Mouse (Mus musculus) thymus, postnatal 25 days (tissue): Measurements from ENCODE around the gene Ppt1.
A peak's percentile ranks its signal among the peaks of the same experiment; 100 is the strongest.

Experiments used
- DNase-seq: peaks from one replicate; pipeline ENCODE4 v3.0.0; 2022

The Ppt1 gene

DNA sequence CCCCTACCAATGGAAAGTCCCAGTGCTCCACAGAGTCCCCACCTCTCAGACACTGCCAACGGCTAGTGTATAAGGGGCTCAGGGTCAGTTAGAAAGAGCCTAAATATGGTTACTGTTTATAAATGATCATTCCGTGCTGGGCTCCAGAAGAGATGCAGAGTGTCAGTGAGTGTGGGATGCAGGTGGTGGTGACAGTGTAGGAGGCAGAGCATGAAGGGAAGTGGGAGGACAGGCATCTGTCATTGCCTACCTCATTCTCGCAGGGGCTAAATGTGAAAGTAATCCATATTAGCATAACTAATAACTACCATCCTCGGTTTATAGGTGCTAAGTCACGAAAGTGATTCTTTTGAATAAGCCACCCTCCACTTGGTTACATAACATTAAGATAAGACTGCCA lies 34.7 kb downstream of the Ppt1 start:
- DNase-seq = no peak

DNA sequence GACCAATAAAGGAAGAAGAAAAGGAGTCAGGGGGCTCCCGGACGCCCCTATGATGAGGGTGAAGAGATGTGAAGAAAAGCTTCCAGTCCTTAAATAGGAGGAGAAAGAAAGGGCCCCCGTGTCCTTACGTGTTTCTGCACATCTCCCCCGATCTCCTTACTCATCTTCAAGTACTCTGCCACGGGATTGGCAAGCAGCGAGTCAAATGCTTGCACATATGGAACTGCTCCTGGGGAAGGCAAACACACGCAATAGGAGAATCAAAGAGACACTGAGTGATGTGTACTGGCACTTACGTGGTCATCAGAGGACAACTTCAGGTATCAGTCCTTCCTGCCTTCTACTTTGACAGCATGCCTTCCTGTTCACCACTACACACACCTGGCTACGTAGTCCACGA lies 35.2 kb downstream of the Ppt1 start:
- no peak for DNase-seq

- no peak for DNase-seq
These were observed 35.9 kb downstream of the Ppt1 start for GRCm38 (mm10) chr4:122871989-122872388.

DNA sequence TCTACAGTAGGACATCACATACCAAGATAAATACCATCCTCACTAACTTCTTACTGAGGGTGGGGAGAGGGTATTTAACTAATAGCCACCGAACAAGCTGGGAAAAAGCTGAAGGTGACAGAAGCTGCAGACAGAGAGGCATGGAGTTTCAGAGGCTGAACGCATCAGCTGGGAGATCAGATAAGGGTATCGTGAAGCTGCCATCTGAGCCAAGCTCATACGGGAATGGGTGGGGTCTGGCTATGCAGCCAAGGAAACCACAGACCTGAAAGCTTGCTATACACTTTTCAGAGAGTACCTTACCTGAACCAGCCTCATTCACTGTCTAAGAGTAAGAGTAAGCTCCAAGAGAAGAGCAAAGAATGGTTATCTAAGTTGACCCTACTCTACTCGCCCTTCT lies 37.0 kb downstream of the Ppt1 start:
- DNase-seq = peak; percentile 48

GRCm38 (mm10) chr4:122873512-122873911 lies 37.5 kb downstream of the Ppt1 start:
- DNase-seq = no peak

DNA sequence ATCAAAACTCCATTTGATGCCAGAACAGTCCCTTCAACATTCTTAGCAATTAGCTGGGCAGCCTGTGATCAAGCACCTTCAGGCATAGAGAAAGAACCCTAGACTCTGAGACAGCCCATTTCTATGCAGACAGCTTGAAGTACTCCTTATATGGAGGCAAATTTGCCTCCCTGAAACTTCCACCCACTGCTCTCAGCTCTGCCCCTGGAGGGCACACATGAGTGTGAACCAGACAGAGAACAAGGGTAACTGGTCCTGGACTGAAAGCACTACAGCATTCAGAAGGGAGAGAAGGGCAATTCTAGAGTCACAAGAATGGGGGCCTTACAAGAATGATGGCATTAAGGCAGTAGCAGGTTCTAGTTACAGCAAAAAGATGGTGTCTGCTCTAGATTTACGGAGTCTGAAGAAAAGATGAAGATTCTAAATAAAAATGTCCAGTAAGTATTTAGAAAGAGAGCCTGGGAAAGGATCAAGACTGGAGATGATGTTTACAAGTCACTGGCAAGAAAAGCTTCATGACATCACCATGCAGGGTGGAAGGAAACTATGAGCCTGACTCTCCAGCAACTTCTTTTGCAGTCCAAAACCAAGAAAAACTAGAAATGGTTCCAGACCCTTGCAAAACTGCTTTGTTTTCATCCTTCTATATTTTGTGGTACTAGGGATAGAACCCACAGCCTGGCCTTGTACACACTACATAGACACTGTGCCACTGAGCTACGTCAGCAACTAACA lies 42.5 kb downstream of the Ppt1 start:
- peak; percentile 37 for DNase-seq

- DNase-seq = no peak
These were observed 46.5 kb downstream of the Ppt1 start for GRCm38 (mm10) chr4:122882544-122882943.

DNA sequence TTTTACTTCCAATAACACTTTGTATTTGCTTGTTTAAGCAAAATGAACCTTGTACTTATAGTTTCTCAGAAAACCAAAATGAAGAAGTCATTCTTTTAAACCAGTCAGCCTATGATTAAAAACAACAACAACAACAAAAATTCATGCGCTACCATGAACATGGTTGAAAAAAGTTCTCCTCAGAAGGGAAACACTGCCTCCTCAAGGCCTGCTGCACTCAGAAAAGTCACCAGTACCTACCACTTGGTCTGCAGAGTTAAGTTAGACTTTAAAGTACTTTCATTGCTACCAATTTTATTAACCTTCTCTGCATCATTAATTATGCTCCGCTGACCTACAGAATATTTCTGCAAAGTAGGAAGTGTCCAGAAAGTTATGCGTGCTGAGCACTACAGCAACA lies 47.3 kb downstream of the Ppt1 start:
- no peak for DNase-seq

- no peak for DNase-seq
These were observed 48.0 kb downstream of the Ppt1 start for GRCm38 (mm10) chr4:122884051-122884450.

GRCm38 (mm10) chr4:122884481-122885340 lies 48.7 kb downstream of the Ppt1 start:
- DNase-seq = peak; percentile 33

- peak; percentile 95 for DNase-seq
These were observed 49.9 kb downstream of the Ppt1 start, which contains the start of gene Cap1 for GRCm38 (mm10) chr4:122885768-122886578. Gene Cap1 (minus strand): TSS chr4:122886056.

DNA sequence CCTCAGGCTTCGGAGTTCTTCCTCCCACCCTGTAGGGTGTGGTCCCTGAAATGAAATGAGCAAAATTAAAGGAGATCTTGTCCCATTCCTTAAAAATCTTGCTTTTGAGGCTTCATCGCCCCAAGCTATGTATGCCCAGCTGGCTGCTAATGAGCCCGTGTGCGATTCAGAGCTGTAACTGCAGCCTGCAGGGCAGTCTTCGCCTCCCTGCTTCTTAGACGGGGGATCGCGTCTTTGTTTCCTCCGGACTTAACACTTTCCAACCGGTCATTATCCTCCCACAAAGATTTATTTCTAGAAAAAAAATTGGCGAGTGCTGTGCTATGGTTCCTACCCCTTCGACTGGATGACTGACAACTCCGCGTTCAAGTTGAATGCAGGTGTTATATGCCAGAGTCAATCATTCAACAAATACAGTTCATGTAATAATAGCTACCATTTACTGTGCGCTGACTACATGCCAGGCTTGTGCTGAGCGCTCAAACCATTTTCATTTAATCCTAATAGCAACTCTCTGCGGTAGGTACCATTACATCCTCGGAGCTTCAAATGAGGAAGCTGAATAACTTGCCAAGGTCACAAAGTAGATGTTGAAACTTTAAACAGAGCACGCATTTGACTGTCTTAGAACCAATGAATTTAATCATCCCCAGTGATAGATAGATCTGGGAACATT lies 50.7 kb downstream of the Ppt1 start:
- DNase-seq = no peak

DNA sequence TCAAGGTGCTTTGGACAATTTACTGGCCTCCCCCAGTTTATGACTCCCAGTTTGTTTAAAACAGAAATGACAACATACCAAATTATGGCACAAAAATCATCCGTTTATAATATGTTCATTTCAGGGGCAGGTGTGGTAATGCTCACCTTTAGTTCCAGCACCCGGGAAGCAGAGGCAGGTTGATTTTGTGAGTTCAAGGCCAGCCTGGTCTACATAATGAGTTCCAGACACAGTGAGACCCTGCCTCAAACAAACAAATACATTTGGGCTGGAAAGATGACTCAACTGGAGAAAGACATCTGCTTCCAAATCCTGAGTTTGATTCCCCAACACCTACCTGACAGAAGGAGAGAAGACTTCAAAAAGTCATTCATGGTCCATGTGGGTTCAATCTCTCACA lies 51.3 kb downstream of the Ppt1 start:
- no peak for DNase-seq

DNA sequence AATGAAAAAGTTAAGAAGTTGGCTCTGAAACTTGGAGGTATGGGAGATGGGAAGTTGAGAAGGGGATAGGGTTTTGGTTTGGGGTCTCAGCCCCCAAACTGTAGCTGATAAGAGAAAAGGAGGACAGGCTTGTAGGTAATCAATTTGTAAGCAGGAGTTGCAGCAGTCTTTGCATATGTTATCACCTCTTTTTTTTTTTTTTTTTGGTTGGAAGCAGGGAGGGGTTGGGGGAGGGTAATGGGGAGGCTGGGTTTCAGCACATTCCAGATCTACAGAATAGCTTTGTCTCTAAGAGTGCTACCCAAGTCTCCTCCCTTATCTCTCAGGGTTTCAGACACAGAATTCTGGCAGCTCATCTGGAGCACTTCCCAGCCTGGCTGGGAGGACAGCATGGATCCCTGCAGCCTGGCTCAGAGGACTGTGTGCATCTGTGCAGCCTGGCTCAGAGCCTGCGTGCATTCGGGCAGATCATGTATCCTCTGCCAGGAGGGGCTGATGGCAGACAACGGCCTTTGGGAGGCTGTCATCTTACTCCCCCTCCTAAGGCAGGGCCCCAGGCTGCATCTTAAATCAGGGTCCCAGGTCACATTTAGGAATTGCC lies 54.9 kb downstream of the Ppt1 start:
- DNase-seq = no peak

DNA sequence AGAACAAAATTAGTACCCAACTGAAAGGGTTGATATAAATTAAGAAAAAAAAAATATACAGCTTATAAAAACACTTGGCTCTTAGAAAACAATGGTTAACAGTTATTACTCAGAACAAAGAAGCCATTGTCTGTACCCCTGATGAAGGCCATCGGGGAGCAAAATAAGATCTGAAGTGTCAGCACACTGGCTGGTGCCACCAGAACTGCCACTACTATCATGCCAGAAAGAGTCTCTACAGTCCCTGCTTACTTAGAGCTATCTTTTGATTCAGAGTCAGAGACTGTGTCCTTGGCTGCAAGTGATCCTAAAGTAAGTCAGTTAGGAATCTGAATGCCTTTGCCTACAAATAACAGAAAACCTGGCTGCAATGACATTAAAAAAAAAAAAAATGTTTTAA lies 55.6 kb downstream of the Ppt1 start:
- DNase-seq = no peak

DNA sequence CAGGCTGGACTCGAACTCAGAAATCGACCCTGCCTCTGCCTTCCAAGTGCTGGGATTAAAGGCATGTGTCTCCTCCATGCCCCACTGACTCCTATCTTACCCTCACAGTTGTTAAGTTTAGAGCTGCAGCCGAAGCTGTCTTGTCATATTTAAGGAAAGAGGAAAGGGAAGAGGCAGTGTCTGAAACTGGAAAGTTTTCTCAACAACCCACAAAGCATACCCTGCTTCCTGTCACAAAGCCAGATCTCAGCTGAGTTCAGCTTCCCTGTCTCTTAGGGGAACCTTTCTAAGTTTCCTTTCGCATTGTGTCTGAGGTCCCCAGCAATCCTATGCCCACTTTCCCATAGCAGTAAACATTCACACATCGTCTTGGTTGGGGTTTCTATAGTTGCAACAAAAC lies 56.1 kb downstream of the Ppt1 start:
- DNase-seq = no peak

GRCm38 (mm10) chr4:122897750-122898149 lies 61.7 kb downstream of the Ppt1 start:
- no peak for DNase-seq

DNA sequence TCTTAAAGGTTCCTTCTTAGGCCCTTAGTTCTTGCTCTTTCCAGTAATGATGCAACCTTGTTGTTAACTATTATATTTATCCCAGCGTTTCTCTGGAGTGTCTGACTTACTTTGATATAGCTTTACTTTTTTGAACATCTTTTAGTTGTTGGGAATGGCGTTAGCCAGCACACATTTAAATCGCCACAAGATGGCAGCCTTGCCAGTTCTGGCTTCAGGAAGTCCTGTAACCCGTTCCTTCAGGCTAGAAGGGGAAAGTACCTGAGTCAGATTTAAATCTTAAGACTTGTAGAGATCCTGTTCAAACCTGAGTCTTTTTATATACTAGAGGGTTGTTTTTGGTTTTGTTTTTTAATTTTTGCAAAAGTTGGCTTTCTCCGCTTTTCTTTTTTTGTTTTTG lies 62.3 kb downstream of the Ppt1 start:
- peak; percentile 72 for DNase-seq

DNA sequence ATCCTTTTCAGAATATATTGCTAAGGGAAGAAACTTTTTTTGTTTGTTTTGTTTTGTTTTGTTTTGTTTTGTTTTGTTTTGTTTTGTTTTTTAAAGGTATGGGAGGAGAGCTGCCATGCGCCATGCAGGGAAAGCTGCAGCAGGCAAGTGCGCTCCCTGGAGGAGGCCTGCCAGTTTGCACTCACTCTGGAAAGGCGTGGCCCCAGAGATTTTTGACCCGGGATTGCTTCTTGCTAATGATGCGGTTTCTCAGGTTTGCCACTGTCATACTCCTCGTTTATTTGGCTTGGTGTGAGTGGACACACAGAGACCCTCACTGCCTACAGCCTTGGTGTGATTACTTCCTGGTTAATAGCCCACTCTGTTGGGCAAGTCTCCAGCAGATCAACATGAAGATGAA lies 66.1 kb downstream of the Ppt1 start:
- DNase-seq = peak; percentile 23

GRCm38 (mm10) chr4:122903709-122904108 lies 67.7 kb downstream of the Ppt1 start:
- DNase-seq = no peak

GRCm38 (mm10) chr4:122905359-122905758 lies 69.3 kb downstream of the Ppt1 start:
- no peak for DNase-seq
